Mouse (Mus musculus): Measurements from ENCODE around the gene Obscn. TPM values are rescaled to one million over a fixed set of nuclear protein-coding genes. Genes with fewer than 3 reads are reported as not detected.

Obscn gene
- total and polyA plus RNA-seq, 3 experiments: 0.09 to 0.13 (median 0.13) TPM

DNA sequence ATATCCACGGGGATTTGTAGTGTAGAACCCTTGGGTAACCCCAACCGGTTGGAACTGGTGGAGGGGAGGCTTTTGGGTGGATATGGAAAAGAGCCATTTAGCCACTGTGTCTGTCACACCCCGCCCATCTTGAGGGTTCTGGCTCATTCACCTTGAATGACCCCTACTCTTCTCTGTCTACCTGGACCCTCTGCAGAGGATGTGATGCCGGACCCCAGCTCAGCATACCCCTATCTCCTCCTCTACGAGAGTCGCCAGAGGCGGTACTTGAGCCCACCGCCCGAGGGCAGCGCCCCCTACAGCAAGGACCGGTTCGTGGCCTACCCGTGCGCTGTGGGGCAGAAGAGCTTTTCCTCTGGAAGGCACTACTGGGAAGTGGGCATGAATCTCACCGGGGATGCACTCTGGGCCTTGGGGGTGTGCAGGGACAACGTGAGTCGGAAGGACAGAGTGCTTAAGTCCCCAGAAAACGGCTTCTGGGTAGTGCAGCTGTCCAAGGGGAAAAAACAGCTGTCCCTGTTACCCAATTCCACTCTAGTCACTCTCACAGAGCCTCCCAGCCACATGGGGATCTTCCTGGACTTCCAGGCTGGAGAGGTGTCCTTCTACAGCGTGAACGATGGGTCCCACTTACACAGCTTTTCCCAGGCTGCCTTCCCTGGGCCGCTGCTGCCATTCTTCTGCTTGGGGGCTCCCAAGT is 165.2 kb downstream of the Obscn start:
- no peaks in the 10 kb centered on the region for H3K9me3 ChIP-seq (replicated peaks; ENCODE audit: low read length)

DNA sequence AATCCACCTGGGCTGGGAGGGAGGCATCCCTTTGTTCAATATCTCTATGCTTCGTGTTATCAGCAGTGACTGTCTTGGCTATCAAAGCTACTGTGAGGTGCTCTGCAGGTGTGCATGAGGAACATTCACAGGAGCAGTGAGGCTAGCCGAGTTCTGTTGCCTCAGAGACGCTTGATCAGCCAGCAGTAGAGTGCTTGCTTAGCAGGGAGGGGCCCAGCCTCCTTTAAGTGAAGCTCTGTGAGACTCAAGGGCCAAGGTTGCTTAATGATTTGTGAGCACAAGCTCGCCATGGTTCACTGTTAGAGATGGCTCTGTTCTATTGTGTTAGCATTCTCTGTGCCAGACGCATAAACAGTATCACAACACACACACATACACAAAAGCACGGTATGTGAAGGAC is 166.5 kb downstream of the Obscn start:
- Histone ChIP-seq H3K9me3 (replicated peaks; ENCODE audit: low read length) (no peaks in the 10 kb centered on the region), H3K36me3 (replicated peaks in 1 of 2; ENCODE audit: control insufficient read depth in 1 of 2, insufficient read depth in 1 of 2, low read length in 1 of 2) (peaks cover 28 to 72% of the 10 kb centered on the region in 2 experiments), H3K27me3 (replicated peaks) (no peaks in the 10 kb centered on the region), H3K9ac (ENCODE audit: insufficient read depth, low read depth) (no peak overlapping the region), H3K27ac (ENCODE audit: insufficient read depth, low read depth) (no peak overlapping the region), H3K4me2 (ENCODE audit: insufficient read depth, low read depth, poor library complexity, severe bottlenecking) (no peak overlapping the region), H3K79me2 (replicated peaks; ENCODE audit: control insufficient read depth, extremely low read depth, insufficient read depth, poor library complexity, severe bottlenecking) (peaks cover 16% of the 10 kb centered on the region), H3K4me3 (replicated peaks in 1 of 3; ENCODE audit: low read depth in 2 of 3, low read length in 2 of 3, poor library complexity in 1 of 3) (no peak overlapping the region), H3K4me1 (ENCODE audit: control insufficient read depth in 1 of 2, insufficient read depth in 2 of 2) (peaks cover 12 to 66% of the 10 kb centered on the region in 2 experiments)
- TF ChIP-seq IRF4 (IDR thresholded peaks at IDR 0.05; ENCODE audit: low read depth, low read length) (no peak), POLR2A (IDR thresholded peaks at IDR 0.05; ENCODE audit: low read depth, low read length) (no peak), JUN (IDR thresholded peaks at IDR 0.05; ENCODE audit: insufficient read depth, low read depth, low read length) (no peak), CTCF (conservative IDR thresholded peaks at IDR 0.05 in 1 of 2, IDR thresholded peaks at IDR 0.05 in 1 of 2; ENCODE audit: low read depth in 2 of 2, low read length in 2 of 2) (no peak), EP300 (IDR thresholded peaks at IDR 0.05; ENCODE audit: low read length) (no peak), PAX5 (IDR thresholded peaks at IDR 0.05; ENCODE audit: low read length) (no peak), ELF1 (IDR thresholded peaks at IDR 0.05; ENCODE audit: low read depth, low read length) (no peak), MYC (IDR thresholded peaks at IDR 0.05; ENCODE audit: low read depth, low read length) (no peak), ZC3H11A (IDR thresholded peaks at IDR 0.05; ENCODE audit: low read depth, low read length) (no peak), KAT2A (IDR thresholded peaks at IDR 0.05; ENCODE audit: insufficient replicate concordance, low read length) (no peak), TBP (conservative IDR thresholded peaks at IDR 0.05; ENCODE audit: low read depth, low read length) (no peak), MAX (IDR thresholded peaks at IDR 0.05; ENCODE audit: low read length) (no peak), JUND (conservative IDR thresholded peaks at IDR 0.05; ENCODE audit: low read depth, low read length) (no peak), ZMIZ1 (IDR thresholded peaks at IDR 0.05; ENCODE audit: low read depth, low read length) (no peak), MAFK (IDR thresholded peaks at IDR 0.05; ENCODE audit: insufficient replicate concordance, low read length) (no peak), GABPA (IDR thresholded peaks at IDR 0.05; ENCODE audit: insufficient replicate concordance, low read depth, low read length) (no peak), E2F4 (IDR thresholded peaks at IDR 0.05; ENCODE audit: insufficient replicate concordance, low read depth, low read length) (no peak), HCFC1 (IDR thresholded peaks at IDR 0.05; ENCODE audit: low read depth, low read length) (no peak), NELFE (IDR thresholded peaks at IDR 0.05; ENCODE audit: low read depth, low read length) (no peak), MAZ (IDR thresholded peaks at IDR 0.05; ENCODE audit: low read depth, low read length) (no peak)
- in situ Hi-C loops (cut with MboI; ENCODE audit: low pct_ligation_motif_present, low pct_unique_long_range_greater_than_20kb, low sequenced_read_pairs): no loop called here
- DNase-seq (ENCODE audit: extremely low read depth): no peak
- dilution Hi-C loops (cut with MboI; ENCODE audit: extremely low pct_ligation_motif_present, extremely low pct_unique_long_range_greater_than_20kb, low sequenced_read_pairs): no loop called here

More for the DNA sequence above, 165.2 kb downstream of the Obscn start:
- Histone ChIP-seq H3K9ac (ENCODE audit: insufficient read depth, low read depth) (no peak overlapping the region), H3K27ac (ENCODE audit: insufficient read depth, low read depth) (peak overlapping the region; percentile 16; the same call in 1 of the 2 replicates), H3K4me2 (ENCODE audit: insufficient read depth, low read depth, poor library complexity, severe bottlenecking) (no peak overlapping the region), H3K79me2 (replicated peaks; ENCODE audit: control insufficient read depth, extremely low read depth, insufficient read depth, poor library complexity, severe bottlenecking) (peaks cover 19% of the 10 kb centered on the region), H3K27me3 (replicated peaks) (no peaks in the 10 kb centered on the region), H3K36me3 (replicated peaks in 1 of 2; ENCODE audit: control insufficient read depth in 1 of 2, insufficient read depth in 1 of 2, low read length in 1 of 2) (peaks cover 28 to 74% of the 10 kb centered on the region in 2 experiments), H3K4me1 (ENCODE audit: control insufficient read depth in 1 of 2, insufficient read depth in 2 of 2) (peaks cover 14 to 75% of the 10 kb centered on the region in 2 experiments), H3K4me3 (replicated peaks in 1 of 3; ENCODE audit: low read depth in 2 of 3, low read length in 2 of 3, poor library complexity in 1 of 3) (no peak overlapping the region)
- dilution Hi-C loops (cut with MboI; ENCODE audit: extremely low pct_ligation_motif_present, extremely low pct_unique_long_range_greater_than_20kb, low sequenced_read_pairs): no loop called here
- no peak for DNase-seq (ENCODE audit: extremely low read depth)
- in situ Hi-C loops (cut with MboI; ENCODE audit: low pct_ligation_motif_present, low pct_unique_long_range_greater_than_20kb, low sequenced_read_pairs): no loop called here
- TF ChIP-seq CTCF (conservative IDR thresholded peaks at IDR 0.05 in 1 of 2, IDR thresholded peaks at IDR 0.05 in 1 of 2; ENCODE audit: low read depth in 2 of 2, low read length in 2 of 2): peak in 1 of 2 experiments; percentile 15; a peak in 1 of 4 replicates
- TF ChIP-seq POLR2AphosphoS2 (IDR thresholded peaks at IDR 0.05; ENCODE audit: low read depth, low read length): no peak
